Mouse (Mus musculus) CH12.LX (cell line): Measurements from ENCODE around the gene Car3. TPM values are rescaled to one million over a fixed set of nuclear protein-coding genes. Genes with fewer than 3 reads are reported as not detected.

ENCODE experiments used
- DNase-seq: peaks from one replicate; pipeline ENCODE4 v3.0.0-alpha.2; 2013; ENCODE audit errors: extremely low read depth
- H3K27ac ChIP-seq: 2 replicates; pipeline ENCODE4 v1.5.1; 2012; ENCODE audit warnings: low read depth, mild to moderate bottlenecking, control low read depth, moderate library complexity; ENCODE audit not compliant: insufficient read depth
- H3K27me3 ChIP-seq: replicated peaks from 2 replicates; pipeline ENCODE3; 2012; ENCODE audit warnings: inconsistent platforms
- H3K36me3 ChIP-seq, 2 experiments: replicated peaks in 1 of 2; 2 replicates each; pipeline versions ENCODE3 to v1.6.1; 2012; ENCODE audit warnings: inconsistent platforms in 1 of 2, low read length in 1 of 2, mild to moderate bottlenecking in 1 of 2, mixed read lengths in 1 of 2, moderate library complexity in 1 of 2; ENCODE audit not compliant: control insufficient read depth in 1 of 2, insufficient read depth in 1 of 2
- H3K4me1 ChIP-seq, 2 experiments: 2 replicates each; pipeline ENCODE4 v1.6.1; 2012; ENCODE audit warnings: inconsistent platforms in 1 of 2, moderate library complexity in 1 of 2; ENCODE audit not compliant: insufficient read depth in 2 of 2, control insufficient read depth in 1 of 2
- H3K4me2 ChIP-seq: 2 replicates; pipeline ENCODE4 v1.6.1; 2012; ENCODE audit warnings: low read depth, mild to moderate bottlenecking, control low read depth; ENCODE audit not compliant: poor library complexity, insufficient read depth, severe bottlenecking
- H3K4me3 ChIP-seq, 3 experiments: fragments of 150-350 bp in 1 of 3; sonication (generic) in 1 of 3; replicated peaks in 1 of 3; 2 replicates each; pipeline versions ENCODE3 to v1.5.1; 2011 to 2012; ENCODE audit warnings: low read depth in 2 of 3, low read length in 2 of 3, mild to moderate bottlenecking in 2 of 3, moderate library complexity in 2 of 3, control low read depth in 1 of 3, improper control_type of control experiment in 1 of 3, inconsistent platforms in 1 of 3, mixed read lengths in 1 of 3; ENCODE audit not compliant: poor library complexity in 1 of 3
- H3K79me2 ChIP-seq: replicated peaks from 2 replicates; pipeline ENCODE4 v1.6.1; 2012; ENCODE audit warnings: mild to moderate bottlenecking, moderate library complexity; ENCODE audit not compliant: control insufficient read depth, poor library complexity, insufficient read depth, severe bottlenecking; ENCODE audit errors: extremely low read depth
- H3K9ac ChIP-seq: 2 replicates; pipeline ENCODE4 v1.6.1; 2012; ENCODE audit warnings: low read depth, mild to moderate bottlenecking, control low read depth, moderate library complexity; ENCODE audit not compliant: insufficient read depth
- H3K9me3 ChIP-seq: replicated peaks from 2 replicates; pipeline ENCODE3; 2012; ENCODE audit warnings: low read length, inconsistent platforms, mixed read lengths
- BHLHE40 ChIP-seq: IDR thresholded peaks from 2 replicates; pipeline ENCODE4 v1.6.1; 2011; ENCODE audit warnings: mild to moderate bottlenecking, low read depth, low read length, improper control_type of control experiment
- CHD1 ChIP-seq: IDR thresholded peaks from 2 replicates; pipeline ENCODE4 v1.6.1; 2012; ENCODE audit warnings: low read depth, low read length, improper control_type of control experiment, inconsistent platforms
- CTCF ChIP-seq, 2 experiments: IDR thresholded peaks in 1 of 2; conservative IDR thresholded peaks in 1 of 2; 2 replicates each; pipeline ENCODE4 v1.5.1; 2011 to 2012; ENCODE audit warnings: low read depth in 2 of 2, low read length in 2 of 2, improper control_type of control experiment in 1 of 2, inconsistent platforms in 1 of 2, mild to moderate bottlenecking in 1 of 2, moderate library complexity in 1 of 2
- ELF1 ChIP-seq: IDR thresholded peaks from 2 replicates; pipeline ENCODE4 v1.6.1; 2014; ENCODE audit warnings: low read depth, mild to moderate bottlenecking, inconsistent platforms, low read length, improper control_type of control experiment
- EP300 ChIP-seq: IDR thresholded peaks from 2 replicates; pipeline ENCODE4 v1.6.1; 2011; ENCODE audit warnings: low read length, improper control_type of control experiment
- ETS1 ChIP-seq: conservative IDR thresholded peaks from 2 replicates; pipeline ENCODE4 v1.6.1; 2012; ENCODE audit warnings: low read depth, mild to moderate bottlenecking, inconsistent platforms, low read length, improper control_type of control experiment, moderate library complexity
- GABPA ChIP-seq: IDR thresholded peaks from 2 replicates; pipeline ENCODE4 v1.6.1; 2012; ENCODE audit warnings: low read depth, low read length, improper control_type of control experiment, inconsistent platforms; ENCODE audit not compliant: insufficient replicate concordance
- HCFC1 ChIP-seq: IDR thresholded peaks from 2 replicates; pipeline ENCODE4 v1.6.1; 2012; ENCODE audit warnings: low read depth, mild to moderate bottlenecking, inconsistent platforms, low read length, improper control_type of control experiment
- IRF4 ChIP-seq: IDR thresholded peaks from 2 replicates; pipeline ENCODE4 v1.6.1; 2014; ENCODE audit warnings: low read depth, mild to moderate bottlenecking, inconsistent platforms, low read length, improper control_type of control experiment
- JUN ChIP-seq: IDR thresholded peaks from 2 replicates; pipeline ENCODE4 v1.6.1; 2011; ENCODE audit warnings: low read depth, mild to moderate bottlenecking, low read length, improper control_type of control experiment, moderate library complexity; ENCODE audit not compliant: insufficient read depth
- JUND ChIP-seq: conservative IDR thresholded peaks from 2 replicates; pipeline ENCODE4 v1.6.1; 2011; ENCODE audit warnings: low read depth, low read length, improper control_type of control experiment
- MAFK ChIP-seq: IDR thresholded peaks from 2 replicates; pipeline ENCODE4 v1.6.1; 2011; ENCODE audit warnings: low read length, improper control_type of control experiment; ENCODE audit not compliant: insufficient replicate concordance
- MAX ChIP-seq: IDR thresholded peaks from 2 replicates; pipeline ENCODE4 v1.6.1; 2011; ENCODE audit warnings: low read length, improper control_type of control experiment
- MAZ ChIP-seq: IDR thresholded peaks from 2 replicates; pipeline ENCODE4 v1.6.1; 2012; ENCODE audit warnings: low read depth, mild to moderate bottlenecking, inconsistent platforms, low read length, improper control_type of control experiment, moderate library complexity
- MEF2A ChIP-seq: IDR thresholded peaks from 2 replicates; pipeline ENCODE4 v1.6.1; 2014; ENCODE audit warnings: low read depth, mild to moderate bottlenecking, inconsistent platforms, low read length, improper control_type of control experiment, borderline replicate concordance
- MXI1 ChIP-seq: IDR thresholded peaks from 2 replicates; pipeline ENCODE4 v1.6.1; 2011; ENCODE audit warnings: mild to moderate bottlenecking, low read depth, low read length, improper control_type of control experiment
- MYC ChIP-seq: IDR thresholded peaks from 2 replicates; pipeline ENCODE4 v1.6.1; 2011; ENCODE audit warnings: low read depth, mild to moderate bottlenecking, improper control_type of control experiment, low read length
- NELFE ChIP-seq: IDR thresholded peaks from 2 replicates; pipeline ENCODE4 v1.6.1; 2011; ENCODE audit warnings: low read depth, low read length, improper control_type of control experiment
- NRF1 ChIP-seq: IDR thresholded peaks from 2 replicates; pipeline ENCODE4 v1.6.1; 2014; ENCODE audit warnings: low read depth, mild to moderate bottlenecking, inconsistent platforms, low read length, improper control_type of control experiment, moderate library complexity
- POLR2A ChIP-seq: IDR thresholded peaks from 2 replicates; pipeline ENCODE4 v1.6.1; 2011; ENCODE audit warnings: low read depth, mild to moderate bottlenecking, improper control_type of control experiment, low read length
- POLR2AphosphoS2 ChIP-seq: IDR thresholded peaks from 2 replicates; pipeline ENCODE4 v1.6.1; 2011; ENCODE audit warnings: low read depth, low read length, improper control_type of control experiment
- RAD21 ChIP-seq: IDR thresholded peaks from 2 replicates; pipeline ENCODE4 v1.6.1; 2011; ENCODE audit warnings: low read depth, mild to moderate bottlenecking, low read length, improper control_type of control experiment, moderate library complexity
- RCOR1 ChIP-seq: conservative IDR thresholded peaks from 2 replicates; pipeline ENCODE4 v1.6.1; 2012; ENCODE audit warnings: low read depth, mild to moderate bottlenecking, inconsistent platforms, low read length, improper control_type of control experiment
- SIN3A ChIP-seq: IDR thresholded peaks from 2 replicates; pipeline ENCODE4 v1.6.1; 2012; ENCODE audit warnings: low read length, improper control_type of control experiment, inconsistent platforms
- TBP ChIP-seq: conservative IDR thresholded peaks from 2 replicates; pipeline ENCODE4 v1.6.1; 2011; ENCODE audit warnings: low read depth, low read length, improper control_type of control experiment
- TCF12 ChIP-seq: IDR thresholded peaks from 2 replicates; pipeline ENCODE4 v1.6.1; 2014; ENCODE audit warnings: low read depth, mild to moderate bottlenecking, inconsistent platforms, low read length, improper control_type of control experiment
- UBTF ChIP-seq: IDR thresholded peaks from 2 replicates; pipeline ENCODE4 v1.6.1; 2012; ENCODE audit warnings: low read depth, mild to moderate bottlenecking, inconsistent platforms, low read length, improper control_type of control experiment, moderate library complexity
- USF2 ChIP-seq: conservative IDR thresholded peaks from 2 replicates; pipeline ENCODE4 v1.6.1; 2011; ENCODE audit warnings: low read depth, low read length, improper control_type of control experiment
- ZC3H11A ChIP-seq: IDR thresholded peaks from 2 replicates; pipeline ENCODE4 v1.6.1; 2012; ENCODE audit warnings: low read depth, mild to moderate bottlenecking, inconsistent platforms, low read length, improper control_type of control experiment
- ZKSCAN1 ChIP-seq: IDR thresholded peaks from 2 replicates; pipeline ENCODE4 v1.6.1; 2012; ENCODE audit warnings: low read depth, inconsistent platforms, low read length, improper control_type of control experiment, borderline replicate concordance
- dilution Hi-C: fragments of 300-500 bp; cut with MboI; formaldehyde crosslinking; loops from 2 replicates; pipeline ENCODE4 v1.14.3; 2020; ENCODE audit warnings: low sequenced_read_pairs; ENCODE audit not compliant: extremely low pct_unique_long_range_greater_than_20kb, extremely low pct_ligation_motif_present
- in situ Hi-C: fragments of 300-500 bp; cut with MboI; formaldehyde crosslinking; loops from 3 replicates; pipeline ENCODE4 v1.14.3; 2019; ENCODE audit warnings: low sequenced_read_pairs, low pct_ligation_motif_present, low pct_unique_long_range_greater_than_20kb, mixed read lengths
- polyA plus RNA-seq: library from polyadenylated mRNA; unstranded; fragments of >175 nt; gene quantifications from 2 replicates; pipeline ENCODE4 v1.2.1, GENCODE M21; 2012; ENCODE audit warnings: low read depth; ENCODE audit not compliant: insufficient read length
- total RNA-seq, 2 experiments: library from RNA; depleted of rRNA; stranded (reverse); fragments of 300-350 nt in 1 of 2; fragments of >200 nt in 1 of 2; gene quantifications; 2 replicates each; pipeline ENCODE4 v1.2.3; 2012 to 2014

Car3 gene
- total and polyA plus RNA-seq, 3 experiments: 0.27 to 0.97 TPM; not detected in 1

DNA sequence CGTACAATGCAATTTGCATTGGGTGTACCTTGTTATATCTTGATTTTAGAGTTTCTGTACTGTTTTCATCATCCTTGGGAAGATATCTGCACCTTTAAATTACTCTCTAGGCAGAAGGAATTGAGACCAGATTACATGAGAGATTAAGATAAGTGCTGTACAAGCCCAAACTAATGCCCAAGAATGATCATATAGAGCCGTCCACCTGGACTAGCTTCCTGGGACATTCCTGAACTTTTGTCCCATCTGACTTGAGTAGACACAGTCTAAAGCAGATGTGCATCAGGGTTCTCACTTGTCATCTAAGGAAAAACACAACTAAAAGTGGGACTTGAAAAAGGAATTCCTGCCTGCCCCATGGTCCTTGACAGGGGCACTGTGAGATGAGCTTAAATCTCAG is 2.6 kb downstream of the Car3 start:
- no peaks in the 10 kb centered on the region for H3K79me2 ChIP-seq
- in situ Hi-C loops (loop anchor here (10.0 kb wide), 1 partner anchor 181 kb away; no protein-coding TSS in a partner anchor), dilution Hi-C loops (no loop called here)
- no peak for DNase-seq
- no peak overlapping the region for H3K4me2 ChIP-seq
- TF ChIP-seq MAZ (no peak), POLR2A (no peak), ELF1 (no peak), MXI1 (no peak), USF2 (no peak), CTCF (conservative IDR thresholded peaks at IDR 0.05 in 1 of 2, IDR thresholded peaks at IDR 0.05 in 1 of 2; ENCODE audit: low read depth in 2 of 2, low read length in 2 of 2) (no peak), BHLHE40 (no peak), ETS1 (no peak), ZKSCAN1 (no peak), UBTF (no peak), MYC (no peak), JUN (no peak), MAX (no peak), TBP (no peak), RCOR1 (no peak), HCFC1 (no peak), POLR2AphosphoS2 (no peak), GABPA (no peak), JUND (no peak)
- H3K4me1 ChIP-seq: peaks cover 3 to 14% of the 10 kb centered on the region in 2 experiments
- no peaks in the 10 kb centered on the region for H3K9me3 ChIP-seq
- no peak overlapping the region for H3K9ac ChIP-seq
- H3K27me3 ChIP-seq: no peaks in the 10 kb centered on the region
- H3K36me3 ChIP-seq: no peaks in the 10 kb centered on the region
- no peak overlapping the region for H3K4me3 ChIP-seq
- H3K27ac ChIP-seq: no peak overlapping the region

DNA sequence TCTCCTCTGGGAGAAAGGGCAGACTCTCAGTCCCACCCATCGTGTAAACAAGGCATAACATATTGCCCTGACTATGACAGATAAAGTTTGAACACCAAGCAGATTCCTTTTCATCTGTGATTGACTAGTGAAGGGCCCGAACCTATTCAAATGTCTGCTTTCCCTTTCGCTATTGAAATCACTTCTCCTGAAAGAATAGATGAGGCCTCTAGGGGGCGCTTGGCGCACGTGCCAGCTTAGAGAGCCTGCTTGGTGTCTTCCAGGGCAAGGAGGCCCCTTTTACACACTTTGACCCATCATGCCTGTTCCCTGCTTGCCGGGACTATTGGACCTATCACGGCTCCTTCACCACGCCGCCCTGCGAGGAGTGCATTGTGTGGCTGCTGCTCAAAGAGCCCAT is 6.5 kb downstream of the Car3 start:
- no peaks in the 10 kb centered on the region for H3K9me3 ChIP-seq
- in situ Hi-C loops: loop anchor here (10.0 kb wide), 2 partner anchors 185 to 485 kb away; no protein-coding TSS in a partner anchor
- TF ChIP-seq MAFK: 0 out of 2 replicates have a peak, but pooled peaks have one; percentile 45
- peak; percentile 69 to 87 for TF ChIP-seq CTCF (conservative IDR thresholded peaks at IDR 0.05 in 1 of 2, IDR thresholded peaks at IDR 0.05 in 1 of 2; ENCODE audit: low read depth in 2 of 2, low read length in 2 of 2)
- TF ChIP-seq UBTF: no peak
- no peak for TF ChIP-seq POLR2A
- TF ChIP-seq RAD21: peak; percentile 79
- no peak for TF ChIP-seq EP300
- peak; percentile 94 for TF ChIP-seq MAX
- TF ChIP-seq NELFE: no peak
- TF ChIP-seq ZC3H11A: peak; percentile 21; the same call in 1 of the 2 replicates
- TF ChIP-seq IRF4: peak; percentile 55
- peak; percentile 100 for TF ChIP-seq BHLHE40
- TF ChIP-seq ELF1: peak; percentile 12; the same call in 1 of the 2 replicates
- TF ChIP-seq SIN3A: peak; percentile 48; the same call in 1 of the 2 replicates
- TF ChIP-seq POLR2AphosphoS2: no peak
- no peak for TF ChIP-seq CHD1
- TF ChIP-seq ETS1: peak; percentile 59
- TF ChIP-seq MEF2A: peak; percentile 67; the same call in 1 of the 2 replicates
- no peak for TF ChIP-seq USF2
- peak; percentile 48; the same call in 1 of the 2 replicates for TF ChIP-seq TCF12
- TF ChIP-seq NRF1: no peak
- no peak for TF ChIP-seq MAZ
- peak; percentile 52; the same call in 1 of the 2 replicates for TF ChIP-seq MXI1
- TF ChIP-seq MYC: peak; percentile 90

More for the DNA sequence above, 6.5 kb downstream of the Car3 start:
- peak overlapping the region; percentile 49 to 57 (median 55) for H3K4me3 ChIP-seq
- no peak overlapping the region for H3K27ac ChIP-seq
- H3K36me3 ChIP-seq: no peaks in the 10 kb centered on the region
- dilution Hi-C loops: no loop called here
- no peaks in the 10 kb centered on the region for H3K79me2 ChIP-seq
- DNase-seq: peak; percentile 87
- H3K27me3 ChIP-seq: no peaks in the 10 kb centered on the region
- peak overlapping the region; percentile 80 for H3K9ac ChIP-seq
- H3K4me1 ChIP-seq: peaks cover 3 to 21% of the 10 kb centered on the region in 2 experiments
- H3K4me2 ChIP-seq: peak overlapping the region; percentile 96
